Mouse (Mus musculus): ENCODE data around the gene Prdm10. TPM values are rescaled to one million over a fixed set of nuclear protein-coding genes. Genes with fewer than 3 reads are reported as not detected.

The Prdm10 gene
- polyA plus RNA-seq, 1 experiment from 2014 or later = 5.4 TPM

DNA sequence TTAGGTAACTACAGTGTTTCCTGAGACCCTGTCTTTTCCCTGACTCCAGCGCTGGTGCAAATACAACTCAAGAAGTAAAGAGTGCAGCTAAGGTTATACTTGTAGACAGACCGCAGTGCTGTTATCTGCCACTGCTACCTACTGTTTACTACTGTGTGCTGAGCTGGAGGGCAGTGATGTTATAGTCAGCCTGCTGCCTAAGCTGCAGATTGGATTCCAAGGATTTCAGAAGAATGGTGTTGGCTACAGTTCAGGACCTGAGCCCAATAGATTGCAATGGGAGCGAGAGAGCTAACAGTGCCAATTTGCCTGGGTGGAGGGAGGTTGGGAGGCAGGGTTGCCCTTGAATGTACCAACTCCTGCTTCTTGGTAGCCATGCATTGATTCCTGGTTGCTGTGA, 25.5 kb downstream of the Prdm10 start:
- 95% methylated on average over 3 of the region's 3 CpGs for WGBS
- Histone ChIP-seq H3K4me1 (0 out of 2 replicates have a peak, but pooled peaks cover 4% of the 10 kb centered on the region), H3K27me3 (no peaks in the 10 kb centered on the region), H3K9ac (no peak overlapping the region), H3K36me3 (no peaks in the 10 kb centered on the region), H3K27ac (replicated peaks) (no peak overlapping the region), H3K9me3 (replicated peaks) (no peaks in the 10 kb centered on the region), H3K4me3 (replicated peaks) (no peak overlapping the region), H3K4me2 (replicated peaks) (no peak overlapping the region)
- ATAC-seq (ENCODE audit: insufficient number of reproducible peaks, low FRiP score, low TSS enrichment, low read depth) = no peak

DNA sequence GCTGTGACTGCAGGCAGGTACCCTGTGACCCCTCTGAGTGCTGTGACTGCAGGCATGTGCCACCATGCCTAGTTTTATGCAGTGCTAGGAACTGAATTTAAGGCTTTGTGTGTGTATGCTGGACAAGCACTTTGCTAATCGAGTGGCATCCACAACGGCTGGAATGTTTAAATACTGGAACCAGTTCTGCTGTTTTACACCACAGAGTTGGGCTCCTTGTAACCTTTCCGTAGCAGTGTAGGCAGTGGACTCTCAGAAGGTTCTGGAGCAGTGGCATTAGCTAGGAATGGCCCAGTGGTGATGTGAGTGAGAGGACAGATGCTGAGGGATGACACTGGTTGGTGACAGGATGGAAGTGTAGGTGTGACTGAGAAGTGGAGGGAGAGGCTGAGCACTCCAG, 26.9 kb downstream of the Prdm10 start:
- no peak overlapping the region for H3K4me3 ChIP-seq (replicated peaks)
- H3K27ac ChIP-seq (replicated peaks) = no peak overlapping the region
- no peak for ATAC-seq (ENCODE audit: insufficient number of reproducible peaks, low FRiP score, low TSS enrichment, low read depth)
- H3K27me3 ChIP-seq = no peaks in the 10 kb centered on the region
- no peaks in the 10 kb centered on the region for H3K36me3 ChIP-seq
- H3K4me2 ChIP-seq (replicated peaks) = no peak overlapping the region
- WGBS = 84% methylated on average over 3 of the region's 3 CpGs
- H3K9me3 ChIP-seq (replicated peaks) = no peaks in the 10 kb centered on the region
- H3K4me1 ChIP-seq = 0 out of 2 replicates have a peak, but pooled peaks cover 4% of the 10 kb centered on the region
- H3K9ac ChIP-seq = no peak overlapping the region

DNA sequence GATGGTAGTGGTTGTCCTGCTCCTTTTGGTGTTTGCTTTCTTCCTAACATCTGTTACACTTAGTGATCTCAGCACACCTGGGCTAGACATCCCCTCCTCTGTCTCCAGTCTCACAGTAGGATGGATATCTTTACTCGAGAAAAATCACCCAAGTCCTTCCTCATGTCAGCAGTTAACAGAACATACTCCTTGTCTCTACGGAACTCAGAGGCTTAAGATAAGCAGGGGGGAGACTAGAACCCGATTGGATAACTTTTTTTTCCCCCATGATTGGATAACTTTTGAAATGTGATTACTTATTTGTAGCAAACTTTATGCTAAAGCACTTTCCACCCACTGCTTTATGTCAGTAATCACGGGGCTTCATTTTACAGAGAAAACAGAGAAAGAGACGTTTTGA, 28.7 kb downstream of the Prdm10 start:
- H3K9me3 ChIP-seq (replicated peaks) = no peaks in the 10 kb centered on the region
- H3K27me3 ChIP-seq = no peaks in the 10 kb centered on the region
- H3K27ac ChIP-seq (replicated peaks) = no peak overlapping the region
- no peak overlapping the region for H3K4me3 ChIP-seq (replicated peaks)
- H3K36me3 ChIP-seq = no peaks in the 10 kb centered on the region
- no peak overlapping the region for H3K9ac ChIP-seq
- H3K4me1 ChIP-seq = 0 out of 2 replicates have a peak, but pooled peaks cover 4% of the 10 kb centered on the region
- ATAC-seq (ENCODE audit: insufficient number of reproducible peaks, low FRiP score, low TSS enrichment, low read depth) = no peak
- WGBS = 52% methylated on average over 5 of the region's 5 CpGs
- H3K4me2 ChIP-seq (replicated peaks) = no peak overlapping the region

DNA sequence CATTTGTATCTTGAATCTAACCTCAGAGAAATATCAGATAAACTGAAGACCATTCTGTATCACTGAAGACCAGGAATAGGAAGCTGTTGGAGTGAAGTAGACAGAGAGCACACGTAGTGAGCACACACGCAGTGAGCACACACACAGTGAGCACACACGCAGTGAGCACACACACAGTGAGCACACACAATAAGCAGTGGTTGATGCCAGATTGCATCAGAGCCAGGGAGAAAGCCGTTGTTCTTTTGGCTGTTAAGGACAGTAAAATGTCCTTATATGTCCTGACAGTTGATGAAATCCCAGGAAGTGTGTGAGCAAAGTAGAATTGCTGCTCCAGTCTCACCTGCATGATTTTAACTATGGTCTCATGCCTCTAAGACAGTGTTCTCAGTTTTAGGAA, 30.3 kb downstream of the Prdm10 start:
- Histone ChIP-seq H3K4me1 (no peaks in the 10 kb centered on the region), H3K9me3 (replicated peaks) (no peaks in the 10 kb centered on the region), H3K27ac (replicated peaks) (no peak overlapping the region), H3K4me2 (replicated peaks) (no peak overlapping the region), H3K27me3 (no peaks in the 10 kb centered on the region), H3K4me3 (replicated peaks) (no peak overlapping the region), H3K9ac (no peak overlapping the region), H3K36me3 (no peaks in the 10 kb centered on the region)
- 88% methylated on average over 4 of the region's 4 CpGs for WGBS
- no peak for ATAC-seq (ENCODE audit: insufficient number of reproducible peaks, low FRiP score, low TSS enrichment, low read depth)

DNA sequence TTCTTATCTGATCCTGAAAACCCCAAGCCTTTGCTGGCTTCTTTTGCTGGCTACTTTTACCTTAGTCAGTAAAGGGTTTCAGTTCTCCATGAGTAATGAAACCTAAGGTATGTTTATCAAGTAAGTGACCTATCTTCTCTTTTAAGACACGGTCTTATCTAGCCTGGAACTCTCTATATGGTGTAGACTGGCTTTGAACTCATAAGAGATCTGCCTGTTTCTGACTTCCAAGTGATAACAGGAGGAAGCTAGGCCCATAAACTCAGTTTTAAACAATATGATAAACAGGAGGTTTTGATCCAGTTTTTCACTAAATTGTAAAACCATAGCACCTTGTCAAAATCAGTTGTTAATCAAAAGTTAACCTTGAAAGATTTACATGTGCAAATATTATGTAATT, 33.5 kb downstream of the Prdm10 start:
- H3K27me3 ChIP-seq = no peaks in the 10 kb centered on the region
- 88% methylated on average over 1 of the region's 1 CpGs for WGBS
- ATAC-seq (ENCODE audit: insufficient number of reproducible peaks, low FRiP score, low TSS enrichment, low read depth) = no peak
- H3K9ac ChIP-seq = no peak overlapping the region
- no peak overlapping the region for H3K4me3 ChIP-seq (replicated peaks)
- no peaks in the 10 kb centered on the region for H3K9me3 ChIP-seq (replicated peaks)
- no peaks in the 10 kb centered on the region for H3K4me1 ChIP-seq
- no peak overlapping the region for H3K27ac ChIP-seq (replicated peaks)
- H3K36me3 ChIP-seq = no peaks in the 10 kb centered on the region
- no peak overlapping the region for H3K4me2 ChIP-seq (replicated peaks)

DNA sequence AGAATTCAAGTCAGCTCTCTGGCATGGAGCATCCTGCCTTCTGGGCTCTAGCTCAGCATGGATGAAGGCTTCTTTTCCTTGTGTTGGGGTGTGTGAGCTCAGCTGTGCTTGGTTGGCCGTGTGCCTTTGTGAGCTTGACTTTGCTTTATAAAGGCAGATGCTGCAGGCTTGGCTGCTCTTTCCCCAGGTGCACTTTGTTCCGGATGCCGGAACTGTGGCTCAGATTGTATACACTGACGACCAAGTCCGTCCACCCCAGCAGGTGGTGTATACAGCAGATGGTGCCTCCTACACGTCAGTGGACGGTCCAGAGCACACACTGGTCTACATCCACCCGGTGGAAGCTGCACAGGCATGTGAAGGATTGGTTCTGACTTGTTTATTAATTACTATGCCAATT, 35.6 kb downstream of the Prdm10 start:
- no peak overlapping the region for H3K4me2 ChIP-seq (replicated peaks)
- H3K36me3 ChIP-seq = no peaks in the 10 kb centered on the region
- H3K27ac ChIP-seq (replicated peaks) = no peak overlapping the region
- H3K9ac ChIP-seq = no peak overlapping the region
- H3K4me1 ChIP-seq = peaks cover 3% of the 10 kb centered on the region
- H3K9me3 ChIP-seq (replicated peaks) = no peaks in the 10 kb centered on the region
- ATAC-seq (ENCODE audit: insufficient number of reproducible peaks, low FRiP score, low TSS enrichment, low read depth) = no peak
- H3K4me3 ChIP-seq (replicated peaks) = no peak overlapping the region
- WGBS = 75% methylated on average over 8 of the region's 8 CpGs
- H3K27me3 ChIP-seq = no peaks in the 10 kb centered on the region

DNA sequence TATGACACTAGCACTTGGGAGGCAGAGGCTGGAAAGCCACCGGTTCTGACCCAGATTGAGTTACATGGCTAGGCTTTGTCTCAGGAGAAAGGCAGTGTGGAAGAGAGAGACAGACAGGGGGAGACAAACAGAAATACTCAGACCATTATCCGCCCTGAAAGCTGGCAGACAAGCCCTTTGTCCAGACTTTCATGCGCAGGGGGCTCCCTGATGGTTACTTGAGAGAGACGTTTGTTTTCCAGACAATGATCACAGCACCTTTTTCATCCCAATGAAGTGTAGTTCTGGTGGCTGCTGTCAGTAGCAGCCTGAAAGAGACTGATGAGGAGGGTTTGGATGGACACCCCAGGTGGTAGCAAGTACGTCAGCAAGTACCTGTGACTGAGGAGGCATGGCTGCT, 38.6 kb downstream of the Prdm10 start:
- Histone ChIP-seq H3K9me3 (replicated peaks) (no peaks in the 10 kb centered on the region), H3K27ac (replicated peaks) (no peak overlapping the region), H3K4me3 (replicated peaks) (no peak overlapping the region), H3K27me3 (no peaks in the 10 kb centered on the region), H3K36me3 (no peaks in the 10 kb centered on the region), H3K9ac (no peak overlapping the region), H3K4me1 (peaks cover 15% of the 10 kb centered on the region), H3K4me2 (replicated peaks) (no peak overlapping the region)
- WGBS = 76% methylated on average over 5 of the region's 5 CpGs
- ATAC-seq (ENCODE audit: insufficient number of reproducible peaks, low FRiP score, low TSS enrichment, low read depth) = no peak

DNA sequence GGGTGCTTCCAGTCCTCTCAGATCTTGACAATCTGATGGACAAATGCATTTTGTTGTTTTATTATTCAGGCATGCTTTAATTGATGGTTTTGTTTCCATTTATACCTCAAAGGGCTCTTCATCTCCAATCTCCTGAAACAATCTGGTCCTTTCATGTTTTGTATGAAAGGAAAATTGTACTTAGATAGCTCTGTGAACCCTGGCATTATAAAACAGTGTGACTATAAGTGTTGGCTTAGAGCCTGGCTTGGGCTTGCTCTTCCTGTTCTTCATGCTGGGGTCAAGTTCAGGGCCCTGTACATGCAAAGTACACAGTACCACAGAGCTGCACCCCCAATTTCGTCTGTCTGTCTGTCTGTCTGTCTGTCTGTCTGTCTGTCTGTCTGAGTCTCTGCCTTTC, 40.4 kb downstream of the Prdm10 start:
- peak overlapping the region; percentile 30; the same call in 1 of the 2 replicates for H3K27ac ChIP-seq (replicated peaks)
- WGBS = 62% methylated on average over 1 of the region's 1 CpGs

DNA sequence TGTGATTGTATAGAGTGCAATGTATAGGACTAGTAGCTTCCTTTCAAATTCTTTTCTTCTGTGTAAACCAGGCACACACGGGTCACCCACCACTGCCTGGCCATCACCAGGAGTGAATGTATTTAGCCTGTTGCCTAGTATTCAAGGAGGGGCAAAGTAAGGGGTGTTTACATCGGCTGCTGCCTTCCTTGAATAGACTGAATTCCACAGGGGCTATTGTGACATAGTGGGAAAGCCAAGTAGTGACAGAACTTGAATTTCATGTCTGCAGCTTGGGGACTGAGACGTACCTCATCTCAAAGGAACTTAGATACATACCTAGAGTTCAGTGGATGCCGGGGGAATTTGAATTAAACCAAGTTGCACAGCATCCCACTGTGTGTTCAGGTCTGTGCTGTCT, 41.2 kb downstream of the Prdm10 start:
- H3K36me3 ChIP-seq = 0 out of 2 replicates have a peak, but pooled peaks cover 9% of the 10 kb centered on the region
- H3K27ac ChIP-seq (replicated peaks) = 0 out of 2 replicates have a peak overlapping the region, but pooled peaks have one; percentile 30
- no peak overlapping the region for H3K9ac ChIP-seq
- no peak overlapping the region for H3K4me3 ChIP-seq (replicated peaks)
- H3K4me2 ChIP-seq (replicated peaks) = no peak overlapping the region
- no peaks in the 10 kb centered on the region for H3K27me3 ChIP-seq
- WGBS = 35% methylated on average over 4 of the region's 4 CpGs
- no peaks in the 10 kb centered on the region for H3K9me3 ChIP-seq (replicated peaks)
- peaks cover 15% of the 10 kb centered on the region for H3K4me1 ChIP-seq
- no peak for ATAC-seq (ENCODE audit: insufficient number of reproducible peaks, low FRiP score, low TSS enrichment, low read depth)

More for the DNA sequence above, 40.4 kb downstream of the Prdm10 start:
- Histone ChIP-seq H3K9ac (no peak overlapping the region), H3K4me1 (peaks cover 15% of the 10 kb centered on the region), H3K9me3 (replicated peaks) (no peaks in the 10 kb centered on the region), H3K4me3 (replicated peaks) (no peak overlapping the region), H3K36me3 (0 out of 2 replicates have a peak, but pooled peaks cover 7% of the 10 kb centered on the region), H3K4me2 (replicated peaks) (no peak overlapping the region), H3K27me3 (no peaks in the 10 kb centered on the region)
- no peak for ATAC-seq (ENCODE audit: insufficient number of reproducible peaks, low FRiP score, low TSS enrichment, low read depth)

DNA sequence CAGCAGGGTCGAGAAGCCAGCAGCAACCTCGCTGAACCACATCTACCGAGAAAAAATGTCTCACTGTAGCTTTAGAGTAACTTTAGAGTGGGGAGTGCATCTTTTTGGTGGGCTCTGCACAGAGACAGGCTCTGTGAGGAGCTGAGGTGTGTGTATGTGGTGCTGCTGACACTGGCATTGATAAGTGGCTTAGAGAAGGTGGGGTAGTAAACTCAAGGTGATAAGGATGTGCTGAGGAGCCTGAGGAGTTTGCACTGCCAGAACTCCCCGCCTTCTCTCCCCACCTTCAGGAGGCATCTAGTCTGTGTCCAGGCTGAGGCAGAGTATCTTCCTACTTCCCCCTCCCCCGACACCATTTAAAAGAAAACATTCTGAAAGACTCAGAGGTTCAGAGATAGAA, 41.8 kb downstream of the Prdm10 start:
- peak overlapping the region; percentile 13; the same call in 1 of the 2 replicates for H3K27ac ChIP-seq (replicated peaks)
- no peak for ATAC-seq (ENCODE audit: insufficient number of reproducible peaks, low FRiP score, low TSS enrichment, low read depth)
- H3K4me1 ChIP-seq = peaks cover 15% of the 10 kb centered on the region
- H3K4me2 ChIP-seq (replicated peaks) = no peak overlapping the region
- 0 out of 2 replicates have a peak, but pooled peaks cover 9% of the 10 kb centered on the region for H3K36me3 ChIP-seq
- no peak overlapping the region for H3K9ac ChIP-seq
- WGBS = 70% methylated on average over 5 of the region's 5 CpGs
- no peak overlapping the region for H3K4me3 ChIP-seq (replicated peaks)
- H3K9me3 ChIP-seq (replicated peaks) = no peaks in the 10 kb centered on the region
- H3K27me3 ChIP-seq = no peaks in the 10 kb centered on the region

DNA sequence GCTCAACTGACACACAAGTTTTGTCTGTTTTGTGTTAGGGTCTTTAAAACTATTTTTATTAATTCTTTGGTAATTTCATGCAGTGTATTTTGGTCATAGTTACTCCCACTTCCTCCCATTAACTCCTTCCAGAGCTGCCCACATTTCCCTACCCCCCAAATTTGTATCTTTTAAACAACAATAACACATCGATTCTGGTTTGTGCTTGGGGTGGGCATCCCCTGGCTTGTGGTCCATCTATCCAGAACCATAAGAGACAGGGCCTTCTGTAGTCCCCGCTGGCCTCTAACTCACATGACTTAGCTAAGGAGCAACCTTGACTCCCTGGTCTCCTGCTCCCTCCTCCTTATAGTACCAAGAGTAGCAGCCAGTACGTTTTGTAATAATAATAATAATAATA, 50.5 kb downstream of the Prdm10 start:
- no peak overlapping the region for H3K9ac ChIP-seq
- no peaks in the 10 kb centered on the region for H3K9me3 ChIP-seq (replicated peaks)
- H3K27me3 ChIP-seq = no peaks in the 10 kb centered on the region
- WGBS = 71% methylated on average over 3 of the region's 3 CpGs
- H3K27ac ChIP-seq (replicated peaks) = no peak overlapping the region
- peaks cover 10% of the 10 kb centered on the region for H3K36me3 ChIP-seq
- no peaks in the 10 kb centered on the region for H3K4me1 ChIP-seq
- no peak for ATAC-seq (ENCODE audit: insufficient number of reproducible peaks, low FRiP score, low TSS enrichment, low read depth)
- no peak overlapping the region for H3K4me2 ChIP-seq (replicated peaks)
- H3K4me3 ChIP-seq (replicated peaks) = no peak overlapping the region

DNA sequence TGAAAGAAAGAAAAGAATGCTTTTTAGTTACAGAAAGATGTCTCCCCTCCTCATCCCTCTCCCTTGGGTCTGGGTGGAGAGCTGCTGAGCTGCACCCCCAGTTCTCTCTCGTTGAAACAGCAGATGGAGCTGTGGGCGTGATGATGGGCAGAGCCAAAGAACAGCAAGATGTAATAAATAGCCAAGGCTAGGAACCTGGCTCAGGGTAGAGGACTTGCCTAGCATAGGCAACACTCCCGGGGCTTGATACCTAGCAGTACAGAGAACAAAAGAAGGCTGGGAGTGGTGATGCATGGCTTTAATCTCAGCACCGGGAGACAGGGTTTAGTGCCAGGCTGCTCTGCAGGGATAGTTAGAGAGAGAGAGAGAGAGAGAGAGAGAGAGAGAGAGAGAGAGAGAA, 50.9 kb downstream of the Prdm10 start:
- H3K4me2 ChIP-seq (replicated peaks) = no peak overlapping the region
- no peaks in the 10 kb centered on the region for H3K9me3 ChIP-seq (replicated peaks)
- no peak overlapping the region for H3K9ac ChIP-seq
- no peaks in the 10 kb centered on the region for H3K4me1 ChIP-seq
- ATAC-seq (ENCODE audit: insufficient number of reproducible peaks, low FRiP score, low TSS enrichment, low read depth) = no peak
- H3K27me3 ChIP-seq = no peaks in the 10 kb centered on the region
- H3K27ac ChIP-seq (replicated peaks) = no peak overlapping the region
- H3K4me3 ChIP-seq (replicated peaks) = no peak overlapping the region
- H3K36me3 ChIP-seq = peaks cover 13% of the 10 kb centered on the region
- 48% methylated on average over 4 of the region's 4 CpGs for WGBS
